Mouse (Mus musculus): Measurements from ENCODE around the gene Parva. TPM values are rescaled to one million over a fixed set of nuclear protein-coding genes. Genes with fewer than 3 reads are reported as not detected.

The Parva gene
- total RNA-seq (2014; rRNA removed), result 23.2 and 25.8 TPM in 2 replicates
- polyA plus RNA-seq (2015; fragmentation: Nextera tagmentation; extraction: Ambion mirVana), result 22.9 and 23.3 TPM in 2 replicates

- H3K4me3 ChIP-seq (ENCODE audit: low read depth, low read length), result peak within 1 kb of the TSS; percentile 61
- no peaks in the 10 kb centered on the region for H3K36me3 ChIP-seq (ENCODE audit: insufficient read depth, low read length)
- DNase-seq (ENCODE audit: low spot score) (peak; percentile 64), ATAC-seq (ENCODE audit: low FRiP score) (peak; percentile 70)
- H3K9me3 ChIP-seq (ENCODE audit: low read length), result no peaks in the 10 kb centered on the region
- peak within 1 kb of the TSS; percentile 66 for H3K27ac ChIP-seq (ENCODE audit: low read depth, low read length)
- H3K4me1 ChIP-seq (ENCODE audit: insufficient read depth, low read length), result no peaks in the 10 kb centered on the region
- peak within 1 kb of the TSS; percentile 97 for H3K4me2 ChIP-seq (ENCODE audit: low read depth, low read length, poor library complexity, severe bottlenecking)
- WGBS, result 4% methylated on average over 44 of the region's 49 CpGs
- H3K9ac ChIP-seq (replicated peaks; ENCODE audit: low read length, poor library complexity, severe bottlenecking), result peak within 1 kb of the TSS; percentile 61
- TF ChIP-seq CTCF (IDR thresholded peaks at IDR 0.05), result no peak
- H3K27me3 ChIP-seq (ENCODE audit: insufficient read depth, low read length), result peaks cover 6% of the 10 kb centered on the region; the same call in 1 of the 2 replicates
These were observed at the start of gene Parva for GRCm38 (mm10) chr7:112427357-112428157. Parva (plus strand) TSS chr7:112427505.

- Histone ChIP-seq H3K27me3 (ENCODE audit: insufficient read depth, low read length) (no peaks in the 10 kb centered on the region), H3K4me1 (ENCODE audit: insufficient read depth, low read length) (no peaks in the 10 kb centered on the region), H3K27ac (ENCODE audit: low read depth, low read length) (no peak overlapping the region), H3K9me3 (ENCODE audit: low read length) (no peaks in the 10 kb centered on the region), H3K9ac (replicated peaks; ENCODE audit: low read length, poor library complexity, severe bottlenecking) (no peak overlapping the region), H3K4me2 (ENCODE audit: low read depth, low read length, poor library complexity, severe bottlenecking) (no peak overlapping the region), H3K4me3 (ENCODE audit: low read depth, low read length) (no peak overlapping the region), H3K36me3 (ENCODE audit: insufficient read depth, low read length) (no peaks in the 10 kb centered on the region)
- ATAC-seq (ENCODE audit: low FRiP score) (no peak), DNase-seq (ENCODE audit: low spot score) (no peak)
- no peak for TF ChIP-seq CTCF (IDR thresholded peaks at IDR 0.05)
- 81% methylated on average over 5 of the region's 5 CpGs for WGBS
These were observed 49.2 kb upstream of the Parva start for GRCm38 (mm10) chr7:112378056-112378455.

GRCm38 (mm10) chr7:112378476-112378875 lies 48.8 kb upstream of the Parva start:
- no peak for TF ChIP-seq CTCF (IDR thresholded peaks at IDR 0.05)
- no peaks in the 10 kb centered on the region for H3K4me1 ChIP-seq (ENCODE audit: insufficient read depth, low read length)
- no peak for ATAC-seq (ENCODE audit: low FRiP score)
- 71% methylated on average over 5 of the region's 5 CpGs for WGBS
- no peak overlapping the region for H3K4me3 ChIP-seq (ENCODE audit: low read depth, low read length)
- no peak overlapping the region for H3K27ac ChIP-seq (ENCODE audit: low read depth, low read length)
- H3K9ac ChIP-seq (replicated peaks; ENCODE audit: low read length, poor library complexity, severe bottlenecking), result no peak overlapping the region
- no peak overlapping the region for H3K4me2 ChIP-seq (ENCODE audit: low read depth, low read length, poor library complexity, severe bottlenecking)
- H3K27me3 ChIP-seq (ENCODE audit: insufficient read depth, low read length), result no peaks in the 10 kb centered on the region
- no peaks in the 10 kb centered on the region for H3K36me3 ChIP-seq (ENCODE audit: insufficient read depth, low read length)
- no peaks in the 10 kb centered on the region for H3K9me3 ChIP-seq (ENCODE audit: low read length)
- no peak for DNase-seq (ENCODE audit: low spot score)

- Histone ChIP-seq H3K4me3 (ENCODE audit: low read depth, low read length) (no peak overlapping the region), H3K4me2 (ENCODE audit: low read depth, low read length, poor library complexity, severe bottlenecking) (no peak overlapping the region), H3K27me3 (ENCODE audit: insufficient read depth, low read length) (no peaks in the 10 kb centered on the region), H3K4me1 (ENCODE audit: insufficient read depth, low read length) (peaks cover 6% of the 10 kb centered on the region; the same call in 1 of the 2 replicates), H3K9ac (replicated peaks; ENCODE audit: low read length, poor library complexity, severe bottlenecking) (no peak overlapping the region), H3K9me3 (ENCODE audit: low read length) (no peaks in the 10 kb centered on the region), H3K27ac (ENCODE audit: low read depth, low read length) (no peak overlapping the region), H3K36me3 (ENCODE audit: insufficient read depth, low read length) (no peaks in the 10 kb centered on the region)
- no peak for TF ChIP-seq CTCF (IDR thresholded peaks at IDR 0.05)
- no peak for ATAC-seq (ENCODE audit: low FRiP score)
- WGBS, result 67% methylated on average over 5 of the region's 5 CpGs
- DNase-seq (ENCODE audit: low spot score), result no peak
These were observed 40.8 kb upstream of the Parva start for GRCm38 (mm10) chr7:112386521-112386920.

DNA sequence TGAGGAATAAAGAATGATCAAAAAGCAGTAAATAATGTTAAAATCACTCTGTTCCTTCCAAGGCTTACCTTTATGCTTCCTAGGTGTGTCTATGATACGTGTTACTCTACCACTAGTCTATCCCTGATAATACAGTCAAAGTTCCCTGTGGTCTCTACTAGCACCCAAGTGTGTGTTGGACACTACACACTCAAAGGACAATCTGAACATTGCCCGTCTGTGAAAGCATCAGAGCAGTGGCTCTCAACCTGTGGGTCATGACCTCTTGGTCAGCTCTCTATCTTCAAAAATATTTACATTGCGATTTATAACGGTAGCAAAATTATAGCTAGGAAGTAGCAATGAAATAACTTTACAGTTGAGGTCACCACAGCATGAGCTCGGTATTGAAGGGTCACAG lies 39.4 kb upstream of the Parva start:
- H3K9ac ChIP-seq (replicated peaks; ENCODE audit: low read length, poor library complexity, severe bottlenecking), result no peak overlapping the region
- TF ChIP-seq CTCF (IDR thresholded peaks at IDR 0.05), result no peak
- 88% methylated on average over 5 of the region's 5 CpGs for WGBS

DNA sequence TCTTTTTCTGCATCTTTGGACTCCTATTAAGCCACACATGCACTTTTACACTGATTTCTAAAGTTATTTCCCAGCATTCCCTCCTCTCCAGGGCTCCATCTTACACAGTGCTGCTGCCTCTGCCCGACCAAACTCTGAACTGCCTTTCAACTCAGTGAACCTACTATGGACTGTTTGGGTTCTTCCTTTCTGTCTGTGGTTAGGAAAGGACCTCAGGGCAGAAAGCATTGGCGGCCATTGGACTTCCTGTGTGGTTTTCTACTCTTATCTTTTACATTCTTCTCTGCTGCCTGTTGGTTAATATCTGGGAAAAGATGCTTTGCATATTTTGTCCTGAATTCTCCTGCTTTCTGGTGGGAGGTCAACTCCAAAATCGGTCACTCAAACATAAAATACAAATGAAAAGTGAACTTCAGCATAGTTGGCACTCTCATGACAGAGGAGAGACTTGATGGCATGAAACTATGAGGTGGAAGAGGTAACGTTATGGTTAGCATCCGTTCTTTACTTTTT lies 38.9 kb upstream of the Parva start:
- H3K4me3 ChIP-seq (ENCODE audit: low read depth, low read length), result no peak overlapping the region
- TF ChIP-seq CTCF (IDR thresholded peaks at IDR 0.05), result no peak
- 91% methylated on average over 5 of the region's 5 CpGs for WGBS
- no peak for DNase-seq (ENCODE audit: low spot score)
- H3K36me3 ChIP-seq (ENCODE audit: insufficient read depth, low read length), result no peaks in the 10 kb centered on the region
- no peaks in the 10 kb centered on the region for H3K27me3 ChIP-seq (ENCODE audit: insufficient read depth, low read length)
- H3K4me1 ChIP-seq (ENCODE audit: insufficient read depth, low read length), result peaks cover 6% of the 10 kb centered on the region; the same call in 1 of the 2 replicates
- no peak overlapping the region for H3K4me2 ChIP-seq (ENCODE audit: low read depth, low read length, poor library complexity, severe bottlenecking)
- no peak overlapping the region for H3K9ac ChIP-seq (replicated peaks; ENCODE audit: low read length, poor library complexity, severe bottlenecking)
- no peak for ATAC-seq (ENCODE audit: low FRiP score)
- H3K9me3 ChIP-seq (ENCODE audit: low read length), result no peaks in the 10 kb centered on the region
- no peak overlapping the region for H3K27ac ChIP-seq (ENCODE audit: low read depth, low read length)

More for the DNA sequence above, 39.4 kb upstream of the Parva start:
- Histone ChIP-seq H3K4me3 (ENCODE audit: low read depth, low read length) (no peak overlapping the region), H3K9me3 (ENCODE audit: low read length) (no peaks in the 10 kb centered on the region), H3K36me3 (ENCODE audit: insufficient read depth, low read length) (no peaks in the 10 kb centered on the region), H3K4me2 (ENCODE audit: low read depth, low read length, poor library complexity, severe bottlenecking) (no peak overlapping the region), H3K27ac (ENCODE audit: low read depth, low read length) (no peak overlapping the region), H3K27me3 (ENCODE audit: insufficient read depth, low read length) (no peaks in the 10 kb centered on the region), H3K4me1 (ENCODE audit: insufficient read depth, low read length) (peaks cover 6% of the 10 kb centered on the region; the same call in 1 of the 2 replicates)
- ATAC-seq (ENCODE audit: low FRiP score) (no peak), DNase-seq (ENCODE audit: low spot score) (no peak)
